Mouse (Mus musculus): ENCODE results near the gene Pou2f2.

DNA sequence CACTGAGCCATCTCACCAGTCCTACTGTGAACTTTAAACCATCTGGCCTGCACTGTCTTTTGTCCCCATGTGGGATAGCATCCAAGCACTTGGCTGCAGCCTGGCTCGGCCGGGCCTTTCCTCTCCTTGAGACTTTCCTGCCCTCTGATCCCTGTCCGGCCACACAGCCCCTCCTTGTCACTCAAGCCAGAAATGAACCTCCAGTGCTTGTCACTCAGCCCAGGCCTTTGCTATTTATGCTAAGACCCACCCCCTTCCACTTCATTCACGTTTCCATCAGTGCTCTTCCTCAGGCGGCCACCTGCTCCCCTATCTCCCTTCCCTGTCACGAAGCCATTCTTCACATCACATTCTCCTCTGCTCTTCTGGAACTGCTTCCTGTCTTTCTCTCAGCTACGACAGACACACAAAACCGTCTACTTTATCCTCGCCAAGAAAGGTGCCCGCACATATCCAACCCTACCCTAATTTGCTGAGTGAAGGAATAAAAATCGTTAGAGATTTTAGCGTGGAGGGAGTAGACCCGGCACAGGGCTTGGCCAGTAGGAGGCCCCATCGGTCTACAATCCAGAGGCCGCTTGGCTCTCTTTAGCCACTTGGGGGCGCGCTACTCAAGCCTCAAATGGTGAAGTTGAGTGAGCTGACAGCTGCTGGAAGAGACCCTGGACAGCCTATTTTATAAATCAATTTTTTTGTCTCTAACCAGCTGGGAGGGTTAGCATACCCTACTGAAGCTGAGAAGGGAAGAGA is 73.9 kb downstream of the Pou2f2 start:
- TF ChIP-seq CTCF (IDR thresholded peaks at IDR 0.05; ENCODE audit: insufficient read depth, low read length) (peak; percentile 78), POLR2A (IDR thresholded peaks at IDR 0.05; ENCODE audit: borderline replicate concordance, extremely low read depth, low read depth, low read length) (no peak)

Measured in lung, adult 2 months (tissue).